Mouse (Mus musculus) MN1 (cell line): ENCODE results near the gene Pde4d.

ENCODE experiments used
- DNase-seq: peaks from one replicate; pipeline ENCODE4 v3.0.0-alpha.2; 2016; ENCODE audit warnings: low spot score

Gene Pde4d

GRCm38 (mm10) chr13:108599186-108599900 lies 149.6 kb downstream of the Pde4d start:
- DNase-seq = no peak

- DNase-seq = no peak
Observed at GRCm38 (mm10) chr13:108601021-108601420, 151.3 kb downstream of the Pde4d start.

- peak; percentile 26 for DNase-seq
Observed at GRCm38 (mm10) chr13:108603502-108603901, 153.8 kb downstream of the Pde4d start.

- DNase-seq = no peak
Observed at GRCm38 (mm10) chr13:108604213-108604612, 154.5 kb downstream of the Pde4d start.

GRCm38 (mm10) chr13:108618207-108618606 lies 168.5 kb downstream of the Pde4d start:
- no peak for DNase-seq

- DNase-seq = no peak
Observed at GRCm38 (mm10) chr13:108622681-108623080, 172.9 kb downstream of the Pde4d start.

- DNase-seq = no peak
Observed at GRCm38 (mm10) chr13:108623929-108624328, 174.2 kb downstream of the Pde4d start.

GRCm38 (mm10) chr13:108626166-108626565 lies 176.4 kb downstream of the Pde4d start:
- DNase-seq = no peak

- DNase-seq = no peak
Observed at GRCm38 (mm10) chr13:108628501-108628900, 178.8 kb downstream of the Pde4d start.

- DNase-seq = no peak
Observed at GRCm38 (mm10) chr13:108630576-108630975, 180.8 kb downstream of the Pde4d start.

- DNase-seq = no peak
Observed at GRCm38 (mm10) chr13:108631222-108631621, 181.5 kb downstream of the Pde4d start.

GRCm38 (mm10) chr13:108636526-108636925 lies 186.8 kb downstream of the Pde4d start:
- no peak for DNase-seq

GRCm38 (mm10) chr13:108642259-108642658 lies 192.5 kb downstream of the Pde4d start:
- DNase-seq = no peak

- DNase-seq = no peak
Observed at GRCm38 (mm10) chr13:108646801-108647200, 197.1 kb downstream of the Pde4d start.

GRCm38 (mm10) chr13:108647239-108647638 lies 197.5 kb downstream of the Pde4d start:
- DNase-seq = no peak

- no peak for DNase-seq
Observed at GRCm38 (mm10) chr13:108654026-108654723, 204.4 kb downstream of the Pde4d start.

- no peak for DNase-seq
Observed at GRCm38 (mm10) chr13:108666579-108666978, 216.8 kb downstream of the Pde4d start.

- DNase-seq = no peak
Observed at GRCm38 (mm10) chr13:108667077-108667476, 217.3 kb downstream of the Pde4d start.

- DNase-seq = no peak
Observed at GRCm38 (mm10) chr13:108677056-108677455, 227.3 kb downstream of the Pde4d start.

GRCm38 (mm10) chr13:108683018-108683417 lies 233.3 kb downstream of the Pde4d start:
- no peak for DNase-seq

GRCm38 (mm10) chr13:108685817-108686216 lies 236.1 kb downstream of the Pde4d start:
- DNase-seq = no peak

GRCm38 (mm10) chr13:108686262-108686661 lies 236.5 kb downstream of the Pde4d start:
- DNase-seq = no peak

- DNase-seq = no peak
Observed at GRCm38 (mm10) chr13:108686807-108687206, 237.1 kb downstream of the Pde4d start.
